Mouse (Mus musculus) Muller cell, postnatal 12 days (primary cell): Measurements from ENCODE around the gene Mrpl44.

Experiments
- DNase-seq: peaks from one replicate; pipeline ENCODE4 v3.0.0-alpha.2; 2015; ENCODE audit errors: inconsistent ontology term

Gene Mrpl44

GRCm38 (mm10) chr1:79762282-79763250 lies 13.3 kb upstream of the Mrpl44 start:
- DNase-seq, result no peak

- no peak for DNase-seq
Measured at GRCm38 (mm10) chr1:79764031-79764430, 11.8 kb upstream of the Mrpl44 start.

- DNase-seq, result no peak
Measured at GRCm38 (mm10) chr1:79764483-79764882, 11.3 kb upstream of the Mrpl44 start.

GRCm38 (mm10) chr1:79768231-79768630 lies 7.6 kb upstream of the Mrpl44 start:
- no peak for DNase-seq

GRCm38 (mm10) chr1:79774164-79774780 lies 1.5 kb upstream of the Mrpl44 start:
- DNase-seq, result no peak

GRCm38 (mm10) chr1:79778011-79778410 lies 2.2 kb downstream of the Mrpl44 start:
- no peak for DNase-seq

GRCm38 (mm10) chr1:79782433-79782832 lies 6.6 kb downstream of the Mrpl44 start:
- DNase-seq, result no peak

- peak; percentile 9 for DNase-seq
Measured at GRCm38 (mm10) chr1:79786267-79786927, 10.6 kb downstream of the Mrpl44 start.

GRCm38 (mm10) chr1:79797084-79797483 lies 21.3 kb downstream of the Mrpl44 start:
- no peak for DNase-seq

GRCm38 (mm10) chr1:79802858-79803427 lies 27.1 kb downstream of the Mrpl44 start:
- no peak for DNase-seq

- no peak for DNase-seq
Measured at GRCm38 (mm10) chr1:79803614-79804013, 27.8 kb downstream of the Mrpl44 start.

- no peak for DNase-seq
Measured at GRCm38 (mm10) chr1:79806865-79807264, 31.0 kb downstream of the Mrpl44 start.

- no peak for DNase-seq
Measured at GRCm38 (mm10) chr1:79809447-79809846, 33.6 kb downstream of the Mrpl44 start.

- no peak for DNase-seq
Measured at GRCm38 (mm10) chr1:79815446-79815845, 39.6 kb downstream of the Mrpl44 start.

- no peak for DNase-seq
Measured at GRCm38 (mm10) chr1:79819296-79819879, 43.6 kb downstream of the Mrpl44 start.

GRCm38 (mm10) chr1:79822806-79823525 lies 47.1 kb downstream of the Mrpl44 start:
- DNase-seq, result peak; percentile 67

- DNase-seq, result peak; percentile 14
Measured at GRCm38 (mm10) chr1:79823951-79824633, 48.3 kb downstream of the Mrpl44 start.
